Mouse (Mus musculus) T-helper 2 cell (primary cell): ENCODE measurements around the gene Psmb7.

Source experiments
- in situ Hi-C: fragments of 300-600 bp; cut with MboI, MseI; formaldehyde crosslinking; loops from one replicate; pipeline ENCODE4 v1.15.1; 2025; ENCODE audit warnings: high pct_unique_total_duplicates

Psmb7 gene

GRCm38 (mm10) chr2:38546222-38546621 lies 97.7 kb downstream of the Psmb7 start:
- in situ Hi-C loops = no loop called here

GRCm38 (mm10) chr2:38545706-38546105 lies 98.2 kb downstream of the Psmb7 start:
- in situ Hi-C loops = no loop called here

- in situ Hi-C loops = loop anchor here (5.0 kb wide), 1 partner anchor 58 kb away; no protein-coding TSS in a partner anchor
Observed at GRCm38 (mm10) chr2:38544982-38545381, 98.9 kb downstream of the Psmb7 start.

DNA sequence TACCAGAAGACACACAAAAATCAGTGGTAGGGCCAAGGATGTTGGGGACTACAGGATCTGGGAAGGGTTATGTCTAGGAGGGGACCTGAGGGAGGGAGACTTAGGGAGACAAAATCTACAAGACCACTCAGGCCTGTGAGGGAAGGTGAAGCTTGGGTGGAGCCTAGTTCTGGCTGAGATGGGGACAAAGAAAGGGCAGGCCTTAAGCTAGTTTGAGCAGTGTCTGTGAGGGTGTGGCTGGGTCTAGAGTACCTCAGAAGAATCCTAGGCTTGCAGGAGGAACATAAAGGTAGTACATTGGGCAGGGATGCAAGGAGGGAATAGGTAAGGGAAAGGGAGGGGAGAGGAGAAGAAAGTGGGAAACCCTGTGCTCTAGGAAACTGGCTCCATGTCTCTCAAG lies 99.5 kb downstream of the Psmb7 start:
- in situ Hi-C loops = loop anchor here (5.0 kb wide), 1 partner anchor 57 kb away; no protein-coding TSS in a partner anchor

- in situ Hi-C loops = loop anchor here (5.0 kb wide), 1 partner anchor 56 kb away; no protein-coding TSS in a partner anchor
Observed at GRCm38 (mm10) chr2:38543158-38543557, 100.7 kb downstream of the Psmb7 start.

- in situ Hi-C loops = loop anchor here (5.0 kb wide), 1 partner anchor 55 kb away; no protein-coding TSS in a partner anchor
Observed at GRCm38 (mm10) chr2:38542366-38542765, 101.5 kb downstream of the Psmb7 start.

GRCm38 (mm10) chr2:38541570-38541969 lies 102.3 kb downstream of the Psmb7 start:
- in situ Hi-C loops = loop anchor here (5.0 kb wide), 1 partner anchor 54 kb away; no protein-coding TSS in a partner anchor

DNA sequence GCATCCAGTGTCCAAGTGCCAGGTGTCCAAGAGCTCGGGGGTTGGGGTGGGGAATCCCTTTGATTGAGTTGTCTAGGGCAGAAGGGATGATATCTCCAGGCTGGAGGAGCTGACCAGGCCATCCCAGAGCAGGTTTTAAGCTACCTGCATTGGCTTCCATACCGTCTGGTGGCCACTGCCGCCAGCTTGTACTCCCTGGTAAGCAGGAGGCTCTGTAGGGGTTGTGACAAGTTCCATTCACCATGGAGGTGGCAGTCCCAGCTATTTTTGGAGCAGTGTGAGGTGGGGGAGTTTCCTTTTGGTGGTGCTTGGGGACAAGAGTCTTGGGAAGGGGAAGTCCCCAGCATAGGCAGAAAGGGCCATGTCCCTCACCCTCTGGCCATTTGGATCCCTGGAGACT lies 102.8 kb downstream of the Psmb7 start:
- in situ Hi-C loops = loop anchor here (5.0 kb wide), 1 partner anchor 54 kb away; no protein-coding TSS in a partner anchor

GRCm38 (mm10) chr2:38540666-38541065 lies 103.2 kb downstream of the Psmb7 start:
- in situ Hi-C loops = loop anchor here (5.0 kb wide), 1 partner anchor 53 kb away; no protein-coding TSS in a partner anchor

DNA sequence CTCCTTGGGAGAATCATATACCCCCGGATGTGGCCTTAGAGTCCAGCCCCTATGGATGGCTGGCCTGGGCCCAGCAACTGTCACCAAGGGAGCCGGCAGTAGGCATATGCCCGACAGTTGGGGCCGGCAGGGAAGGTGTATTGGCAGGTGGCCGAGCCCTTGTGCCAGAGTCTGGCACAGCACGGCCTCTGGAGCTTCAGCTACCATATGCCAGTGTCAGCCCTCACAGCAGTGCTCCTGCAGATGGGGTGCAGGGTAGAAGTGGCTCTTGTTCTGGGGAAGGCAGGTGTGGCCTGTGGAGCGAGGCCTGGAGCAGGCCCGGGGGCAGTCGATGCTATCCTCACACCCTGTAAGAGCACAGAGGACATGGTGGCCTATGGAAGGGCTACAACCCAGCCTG lies 104.2 kb downstream of the Psmb7 start:
- in situ Hi-C loops = loop anchor here (5.0 kb wide), 1 partner anchor 52 kb away; no protein-coding TSS in a partner anchor
